ENCODE assay signal across 11 mouse cellular contexts in genomic region chr3:126995970-126996369, GRCm38 (mm10).
DNase-seq lines count a peak whose midpoint lies in the region; ATAC-seq and TF ChIP-seq lines count a peak whose summit lies in the region.
"Had no signal": no experiment of that assay in that cellular context is flagged by ENCODE, and none has a peak within 500 bp of the region (broad histone marks: within the 10 kb centered on the region; RNA-seq: fewer than 3 reads in every experiment).

No protein-coding gene starts in this region.

- H3K27ac ChIP-seq in liver, postnatal 0 days (ENCODE audit: low read depth): no peak overlapping the region
- no peak overlapping the region for H3K27ac ChIP-seq in liver, embryonic 12.5 days
- no peak overlapping the region for H3K27ac ChIP-seq in forebrain, postnatal 0 days (ENCODE audit: low read depth, low read length)
- H3K27ac ChIP-seq: heart, embryonic 15.5 days; liver, embryonic 13.5 days had no signal

- 72% methylated on average over 4 of the region's 4 CpGs for WGBS in liver, postnatal 0 days (ENCODE audit: insufficient replicate concordance)
- 48% methylated on average over 4 of the region's 4 CpGs for WGBS in liver, embryonic 12.5 days (ENCODE audit: insufficient replicate concordance)
- WGBS in forebrain, postnatal 0 days: 47% methylated on average over 4 of the region's 4 CpGs

- CTCF ChIA-PET in Patski (lab: Charles Lee): interaction anchor here (0.9 to 1.7 kb wide), 4 partner anchors 10 to 64 kb away, joined by 3 to 5 read pairs (median 4); no protein-coding TSS in a partner anchor

- H3K9ac ChIP-seq in liver, postnatal 0 days (replicated peaks): no peak overlapping the region
- H3K9ac ChIP-seq in liver, embryonic 12.5 days: no peak overlapping the region
- no peak overlapping the region for H3K9ac ChIP-seq in forebrain, postnatal 0 days
- H3K9ac ChIP-seq: heart, embryonic 15.5 days; liver, embryonic 13.5 days had no signal

- TF ChIP-seq CTCF in liver, postnatal 0 days (IDR thresholded peaks at IDR 0.05; ENCODE audit: low read depth): peak; percentile 56
- TF ChIP-seq CTCF in Patski (IDR thresholded peaks at IDR 0.05): peak; percentile 75
- peak; percentile 62 for TF ChIP-seq CTCF in forebrain, postnatal 0 days (IDR thresholded peaks at IDR 0.05; ENCODE audit: low read depth)

- no peak for TF ChIP-seq EP300 in liver, postnatal 0 days (IDR thresholded peaks at IDR 0.05; ENCODE audit: low read depth)

- intact Hi-C loops in heart, postnatal 25 days (cut with DNase I): no loop called here

- H3K4me3 ChIP-seq in liver, postnatal 0 days (ENCODE audit: low read depth, low read length): no peak overlapping the region
- H3K4me3 ChIP-seq in liver, embryonic 12.5 days: no peak overlapping the region
- H3K4me3 ChIP-seq in forebrain, postnatal 0 days (ENCODE audit: low read depth, low read length): no peak overlapping the region
- H3K4me3 ChIP-seq: heart, embryonic 15.5 days; liver, embryonic 13.5 days had no signal

- no peak for ATAC-seq in liver, postnatal 0 days
- no peak for ATAC-seq in liver, embryonic 12.5 days
- ATAC-seq in Patski: peak; percentile 65
- ATAC-seq in forebrain, postnatal 0 days: peak; percentile 23; the same call in 1 of the 2 replicates

- no peak overlapping the region for H3K4me2 ChIP-seq in liver, postnatal 0 days (ENCODE audit: low read depth, low read length)
- no peak overlapping the region for H3K4me2 ChIP-seq in liver, embryonic 12.5 days
- no peak overlapping the region for H3K4me2 ChIP-seq in forebrain, postnatal 0 days (ENCODE audit: low read depth)
- H3K4me2 ChIP-seq: heart, embryonic 15.5 days; liver, embryonic 13.5 days had no signal

- no peaks in the 10 kb centered on the region for H3K4me1 ChIP-seq in liver, postnatal 0 days (ENCODE audit: insufficient read depth)
- H3K4me1 ChIP-seq in liver, embryonic 12.5 days: no peaks in the 10 kb centered on the region
- peaks cover 10% of the 10 kb centered on the region; the same call in 1 of the 2 replicates for H3K4me1 ChIP-seq in forebrain, postnatal 0 days (ENCODE audit: insufficient read depth)
- H3K4me1 ChIP-seq: liver, embryonic 13.5 days had no signal

- POLR2A ChIA-PET in Patski (lab: Charles Lee): interaction anchor here (1.1 kb wide), 1 partner anchor 399 kb away, joined by 3 read pairs; no protein-coding TSS in a partner anchor

- no peaks in the 10 kb centered on the region for H3K36me3 ChIP-seq in liver, postnatal 0 days (replicated peaks; ENCODE audit: insufficient read depth, low read length)
- H3K36me3 ChIP-seq in liver, embryonic 12.5 days: no peaks in the 10 kb centered on the region
- peaks cover 3% of the 10 kb centered on the region for H3K36me3 ChIP-seq in forebrain, postnatal 0 days (ENCODE audit: insufficient read depth)
- H3K36me3 ChIP-seq: heart, embryonic 15.5 days; liver, embryonic 13.5 days had no signal

- in situ Hi-C loops in Patski (cut with MboI; ENCODE audit: low pct_unique_long_range_greater_than_20kb): loop anchor here (5.0 kb wide), 1 partner anchor 64 kb away; no protein-coding TSS in a partner anchor

- no peaks in the 10 kb centered on the region for H3K9me3 ChIP-seq in liver, postnatal 0 days (ENCODE audit: low read length)
- H3K9me3 ChIP-seq in liver, embryonic 12.5 days (replicated peaks): no peaks in the 10 kb centered on the region
- no peaks in the 10 kb centered on the region for H3K9me3 ChIP-seq in forebrain, postnatal 0 days (ENCODE audit: low read length)
- H3K9me3 ChIP-seq: heart, embryonic 15.5 days; liver, embryonic 13.5 days had no signal

- no peaks in the 10 kb centered on the region for H3K27me3 ChIP-seq in liver, postnatal 0 days (ENCODE audit: insufficient read depth, low read length)
- peaks cover 13% of the 10 kb centered on the region for H3K27me3 ChIP-seq in liver, embryonic 12.5 days (replicated peaks)
- no peaks in the 10 kb centered on the region for H3K27me3 ChIP-seq in Patski
- H3K27me3 ChIP-seq in forebrain, postnatal 0 days (ENCODE audit: insufficient read depth, low read length): no peaks in the 10 kb centered on the region
- H3K27me3 ChIP-seq: heart, embryonic 15.5 days had no signal

- peak; percentile 7 for DNase-seq in heart, adult 8-10 months (ENCODE audit: low spot score)
- DNase-seq in heart, postnatal 25 days (ENCODE audit: low spot score): no peak
- no peak for DNase-seq in liver, postnatal 0 days
- no peak for DNase-seq in Patski (ENCODE audit: low read depth, low spot score)
- DNase-seq in forebrain, postnatal 0 days: peak; percentile 60
- DNase-seq in adrenal gland, adult 2 months: no peak
- no peak for DNase-seq in urinary bladder, adult 2 months (ENCODE audit: low spot score)
- DNase-seq: kidney, adult 8-10 months; liver, embryonic 13.5 days had no signal

Comparison
In these comparisons a context has a peak if more than half of its experiments do, and no peak if none do; other contexts are left out.
1. DNase-seq: peak in heart, adult 8-10 months (single experiment) and forebrain, postnatal 0 days (single experiment); none in heart, postnatal 25 days (single experiment), liver, postnatal 0 days (single experiment), Patski (single experiment), adrenal gland, adult 2 months (single experiment) and urinary bladder, adult 2 months (single experiment).
2. ATAC-seq: peak in Patski (single experiment) and forebrain, postnatal 0 days (single experiment); none in liver, postnatal 0 days (single experiment) and liver, embryonic 12.5 days (single experiment).
3. Peak in every context shown above with its lines, with median percentiles within 50 percentile points of each other: CTCF ChIP-seq.